Mouse (Mus musculus): ENCODE data around the gene Ces1f. TPM values are rescaled to one million over a fixed set of nuclear protein-coding genes. Genes with fewer than 3 reads are reported as not detected.

The Ces1f gene
- polyA plus RNA-seq, 1 experiment from 2014 or later: 1.1 TPM

DNA sequence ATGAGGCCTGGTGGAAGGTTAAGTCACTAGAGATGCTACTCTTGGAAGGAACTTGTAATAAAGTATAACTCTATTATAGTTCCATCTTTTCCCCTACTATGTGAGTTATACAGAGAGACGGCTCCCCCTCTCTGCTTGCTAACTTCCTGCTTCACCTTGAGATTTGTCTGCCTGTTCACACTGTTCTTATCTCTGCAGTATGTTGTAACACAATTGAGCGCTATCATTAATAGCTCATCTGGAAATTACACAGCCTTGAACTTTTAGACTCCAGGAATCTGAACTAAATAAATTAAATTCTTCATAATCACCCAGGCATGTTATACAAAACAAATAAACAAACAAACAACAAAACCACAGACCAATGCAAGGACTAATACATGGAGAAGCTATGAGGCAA is 33.5 kb downstream of the Ces1f start:
- Histone ChIP-seq H3K27me3 (ENCODE audit: insufficient read depth, low read length) (no peaks in the 10 kb centered on the region), H3K4me2 (ENCODE audit: low read depth, low read length) (no peak overlapping the region), H3K27ac (ENCODE audit: low read depth) (no peak overlapping the region), H3K4me1 (ENCODE audit: insufficient read depth) (no peaks in the 10 kb centered on the region), H3K9me3 (ENCODE audit: low read length) (no peaks in the 10 kb centered on the region), H3K9ac (replicated peaks) (no peak overlapping the region), H3K36me3 (replicated peaks; ENCODE audit: insufficient read depth, low read length) (no peaks in the 10 kb centered on the region), H3K4me3 (ENCODE audit: low read depth, low read length) (no peak overlapping the region)
- DNase-seq (no peak), ATAC-seq (no peak)
- 61% methylated on average over 2 of the region's 2 CpGs for WGBS (ENCODE audit: insufficient replicate concordance)
- TF ChIP-seq EP300 (IDR thresholded peaks at IDR 0.05; ENCODE audit: low read depth) (no peak), CTCF (IDR thresholded peaks at IDR 0.05; ENCODE audit: low read depth) (no peak)

DNA sequence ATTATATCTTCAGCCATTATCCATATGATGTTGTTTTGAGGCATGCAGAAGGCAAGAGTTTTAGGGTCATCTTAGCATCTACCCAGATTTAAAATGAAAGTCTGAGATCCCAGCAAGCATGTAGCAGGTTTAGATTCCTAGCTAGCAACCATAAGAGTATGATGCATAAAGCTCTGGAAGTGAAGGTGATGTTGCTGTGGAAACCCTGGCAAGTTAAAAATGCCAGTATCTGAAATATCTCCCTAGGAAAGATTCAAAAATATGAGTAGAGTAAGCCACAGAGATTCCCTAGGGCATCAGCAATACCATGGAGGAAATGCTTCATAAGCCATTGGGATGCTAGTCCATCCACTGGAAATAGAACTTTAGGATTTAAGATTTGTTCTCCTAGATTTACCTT is 39.7 kb downstream of the Ces1f start:
- no peak for TF ChIP-seq CTCF (IDR thresholded peaks at IDR 0.05; ENCODE audit: low read depth)
- no peak for TF ChIP-seq EP300 (IDR thresholded peaks at IDR 0.05; ENCODE audit: low read depth)
- H3K36me3 ChIP-seq (replicated peaks; ENCODE audit: insufficient read depth, low read length): no peaks in the 10 kb centered on the region
- H3K27ac ChIP-seq (ENCODE audit: low read depth): no peak overlapping the region
- H3K4me2 ChIP-seq (ENCODE audit: low read depth, low read length): no peak overlapping the region
- H3K9me3 ChIP-seq (ENCODE audit: low read length): no peaks in the 10 kb centered on the region
- no peak for DNase-seq
- H3K27me3 ChIP-seq (ENCODE audit: insufficient read depth, low read length): no peaks in the 10 kb centered on the region
- no peak for ATAC-seq
- no peaks in the 10 kb centered on the region for H3K4me1 ChIP-seq (ENCODE audit: insufficient read depth)
- no peak overlapping the region for H3K4me3 ChIP-seq (ENCODE audit: low read depth, low read length)
- H3K9ac ChIP-seq (replicated peaks): no peak overlapping the region

DNA sequence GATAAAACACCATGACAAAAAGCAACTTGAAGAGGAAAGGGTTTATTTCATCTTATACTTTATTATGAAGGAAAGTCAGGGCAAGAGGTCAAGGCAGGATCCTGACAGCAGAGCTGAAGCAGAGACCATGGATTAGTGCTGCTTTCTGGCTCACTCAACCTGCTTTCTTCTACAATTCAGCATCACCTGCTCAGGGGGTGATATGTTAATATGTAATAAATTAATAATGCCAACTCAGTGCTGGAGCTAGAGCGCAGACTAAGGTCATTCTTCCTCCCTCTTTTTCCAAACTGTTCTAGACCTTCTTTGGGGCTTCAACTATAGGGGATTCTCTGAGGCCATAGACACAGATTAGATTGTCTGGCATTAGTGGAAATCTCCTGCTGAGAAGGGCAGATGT is 43.9 kb downstream of the Ces1f start:
- H3K9me3 ChIP-seq (ENCODE audit: low read length): no peaks in the 10 kb centered on the region
- no peaks in the 10 kb centered on the region for H3K27me3 ChIP-seq (ENCODE audit: insufficient read depth, low read length)
- ATAC-seq (no peak), DNase-seq (no peak)
- no peaks in the 10 kb centered on the region for H3K36me3 ChIP-seq (replicated peaks; ENCODE audit: insufficient read depth, low read length)
- no peak overlapping the region for H3K4me3 ChIP-seq (ENCODE audit: low read depth, low read length)
- no peak overlapping the region for H3K4me2 ChIP-seq (ENCODE audit: low read depth, low read length)
- WGBS (ENCODE audit: insufficient replicate concordance): 80% methylated on average over 1 of the region's 1 CpGs
- no peak overlapping the region for H3K27ac ChIP-seq (ENCODE audit: low read depth)
- no peaks in the 10 kb centered on the region for H3K4me1 ChIP-seq (ENCODE audit: insufficient read depth)
- H3K9ac ChIP-seq (replicated peaks): no peak overlapping the region
- no peak for TF ChIP-seq EP300 (IDR thresholded peaks at IDR 0.05; ENCODE audit: low read depth)

DNA sequence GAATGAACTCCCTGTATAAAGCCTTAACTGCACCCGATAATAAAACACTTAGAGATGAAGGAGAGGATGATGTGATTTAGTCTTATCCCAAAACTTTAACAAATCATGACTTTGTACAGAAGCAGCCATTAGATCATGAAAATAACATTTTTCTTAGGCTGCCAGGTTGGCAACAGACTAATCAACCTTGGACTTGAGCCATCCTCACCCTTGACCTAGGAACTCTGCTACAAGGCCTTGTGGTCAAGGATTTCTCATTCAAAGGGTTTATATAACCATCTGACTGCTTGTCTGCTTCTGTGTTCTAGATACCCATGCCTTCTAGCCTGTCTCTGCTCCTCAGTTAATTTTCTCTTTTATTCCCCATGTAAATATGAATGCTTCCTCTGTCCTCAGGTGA is 44.8 kb downstream of the Ces1f start:
- ATAC-seq (no peak), DNase-seq (no peak)
- Histone ChIP-seq H3K9ac (replicated peaks) (no peak overlapping the region), H3K27ac (ENCODE audit: low read depth) (peak overlapping the region; percentile 76), H3K9me3 (ENCODE audit: low read length) (no peaks in the 10 kb centered on the region), H3K4me2 (ENCODE audit: low read depth, low read length) (no peak overlapping the region), H3K36me3 (replicated peaks; ENCODE audit: insufficient read depth, low read length) (no peaks in the 10 kb centered on the region), H3K27me3 (ENCODE audit: insufficient read depth, low read length) (no peaks in the 10 kb centered on the region), H3K4me1 (ENCODE audit: insufficient read depth) (no peaks in the 10 kb centered on the region), H3K4me3 (ENCODE audit: low read depth, low read length) (no peak overlapping the region)
- WGBS (ENCODE audit: insufficient replicate concordance): 68% methylated on average over 1 of the region's 1 CpGs
- TF ChIP-seq EP300 (IDR thresholded peaks at IDR 0.05; ENCODE audit: low read depth) (no peak), CTCF (IDR thresholded peaks at IDR 0.05; ENCODE audit: low read depth) (no peak)

DNA sequence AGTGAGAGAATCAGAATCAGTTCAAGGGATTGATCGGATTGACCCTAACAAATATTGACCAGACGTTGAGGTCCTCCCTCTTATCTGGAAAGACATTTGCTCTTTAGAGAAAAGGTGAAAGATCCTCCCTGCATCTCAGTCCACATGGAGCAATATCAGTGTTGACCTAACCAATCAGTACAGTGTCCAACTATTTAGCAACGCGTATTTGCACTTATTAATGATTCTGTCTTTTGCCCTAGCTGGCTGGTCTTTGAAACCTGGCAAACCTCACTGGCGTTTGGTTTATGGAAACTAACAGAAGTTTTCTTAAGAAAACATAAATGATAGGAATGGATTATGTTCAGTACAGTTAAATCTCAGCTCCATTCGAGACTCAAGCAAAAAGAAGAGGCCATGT is 45.5 kb downstream of the Ces1f start:
- Histone ChIP-seq H3K9ac (replicated peaks) (no peak overlapping the region), H3K36me3 (replicated peaks; ENCODE audit: insufficient read depth, low read length) (no peaks in the 10 kb centered on the region), H3K27me3 (ENCODE audit: insufficient read depth, low read length) (no peaks in the 10 kb centered on the region), H3K9me3 (ENCODE audit: low read length) (no peaks in the 10 kb centered on the region), H3K4me3 (ENCODE audit: low read depth, low read length) (no peak overlapping the region), H3K27ac (ENCODE audit: low read depth) (peak overlapping the region; percentile 76), H3K4me1 (ENCODE audit: insufficient read depth) (peaks cover 3% of the 10 kb centered on the region; the same call in 1 of the 2 replicates), H3K4me2 (ENCODE audit: low read depth, low read length) (no peak overlapping the region)
- WGBS (ENCODE audit: insufficient replicate concordance): 54% methylated on average over 6 of the region's 6 CpGs
- ATAC-seq: peak; percentile 91
- TF ChIP-seq CTCF (IDR thresholded peaks at IDR 0.05; ENCODE audit: low read depth) (no peak), EP300 (IDR thresholded peaks at IDR 0.05; ENCODE audit: low read depth) (peak; percentile 82)
- DNase-seq: no peak

DNA sequence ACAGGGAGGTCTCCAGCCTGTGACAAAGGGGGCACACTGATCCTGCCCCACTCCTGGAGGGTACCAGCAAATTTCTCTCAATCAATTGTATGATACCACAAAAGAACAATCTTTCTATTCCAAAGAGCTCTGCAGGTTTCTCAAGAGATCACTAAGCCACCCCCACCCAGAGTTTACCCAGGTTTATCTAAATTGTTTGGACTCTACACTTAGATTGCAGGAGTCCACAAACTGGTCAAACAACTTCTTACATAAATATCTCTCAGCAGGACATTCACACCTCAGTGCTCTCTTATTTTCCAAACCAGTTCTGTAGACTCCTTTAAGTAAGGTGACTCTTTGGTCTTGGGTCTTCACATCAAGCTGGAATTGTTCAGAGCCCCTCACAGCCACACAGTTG is 50.1 kb downstream of the Ces1f start, which contains the start of gene Ces1e:
TSS of gene Ces1e (minus strand) at position 174 of the 400 bp plus-strand sequence.
- no peaks in the 10 kb centered on the region for H3K36me3 ChIP-seq (replicated peaks; ENCODE audit: insufficient read depth, low read length)
- no peak within 1 kb of the TSS for H3K9ac ChIP-seq (replicated peaks)
- H3K4me3 ChIP-seq (ENCODE audit: low read depth, low read length): no peak within 1 kb of the TSS
- peak; percentile 43 for ATAC-seq
- H3K4me1 ChIP-seq (ENCODE audit: insufficient read depth): peaks cover 3% of the 10 kb centered on the region
- no peaks in the 10 kb centered on the region for H3K27me3 ChIP-seq (ENCODE audit: insufficient read depth, low read length)
- H3K27ac ChIP-seq (ENCODE audit: low read depth): peak within 1 kb of the TSS; percentile 69
- H3K9me3 ChIP-seq (ENCODE audit: low read length): no peaks in the 10 kb centered on the region
- peak within 1 kb of the TSS; percentile 26; the same call in 1 of the 2 replicates for H3K4me2 ChIP-seq (ENCODE audit: low read depth, low read length)
- peak; percentile 16 for DNase-seq
- TF ChIP-seq CTCF (IDR thresholded peaks at IDR 0.05; ENCODE audit: low read depth) (no peak), EP300 (IDR thresholded peaks at IDR 0.05; ENCODE audit: low read depth) (no peak)

Measured in liver, postnatal 0 days (tissue).